Mouse (Mus musculus): ENCODE data around the gene Pxmp4.

DNA sequence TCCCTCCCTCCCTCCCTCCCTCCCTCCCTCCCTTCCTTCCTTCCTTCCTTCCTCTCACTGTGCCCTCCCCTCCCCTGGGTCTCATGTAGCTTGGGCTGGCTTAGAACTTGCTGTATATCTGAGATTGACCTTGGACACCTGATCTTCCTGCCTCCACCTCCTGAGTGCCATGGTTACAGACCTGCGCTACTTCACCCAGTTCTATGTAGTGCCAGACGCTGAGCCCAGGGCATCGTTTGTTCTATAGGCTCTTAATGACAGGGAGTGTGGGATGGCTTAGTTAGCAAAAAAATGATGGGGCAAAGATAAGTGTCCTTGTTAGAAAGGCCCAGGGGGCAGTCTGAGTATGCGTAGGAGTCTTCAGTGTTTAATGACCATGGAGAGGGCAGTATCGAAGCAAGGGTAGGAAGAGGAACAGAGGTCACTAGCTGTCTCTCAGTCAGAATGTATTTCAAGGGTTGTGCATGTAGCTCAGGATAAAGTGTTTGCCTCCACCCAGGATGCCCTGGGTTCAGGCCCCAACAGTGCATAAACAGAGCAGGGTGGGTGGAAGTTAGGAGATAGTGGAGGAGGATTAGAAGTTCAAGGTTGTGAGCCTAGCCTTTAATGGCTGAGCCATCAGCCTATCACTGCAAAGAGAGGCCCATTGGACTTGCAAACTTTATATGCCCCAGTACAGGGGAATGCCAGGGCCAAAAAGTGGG is 29.7 kb upstream of the Pxmp4 start:
- no peak for TF ChIP-seq POLR2A (IDR thresholded peaks at IDR 0.05; ENCODE audit: low read depth, low read length)
- TF ChIP-seq CTCF (conservative IDR thresholded peaks at IDR 0.05; ENCODE audit: insufficient read depth, insufficient read length, low read depth, low read length) = no peak
